Mouse (Mus musculus) G1E (cell line): ENCODE measurements around the gene Rgs12.

ENCODE experiments used
- CTCF ChIP-seq: IDR thresholded peaks from 2 replicates; pipeline ENCODE4 v1.5.1; 2012; ENCODE audit warnings: low read depth, low read length, inconsistent platforms, mixed read lengths
- GATA1 ChIP-seq: IDR thresholded peaks from 2 replicates; pipeline ENCODE4 v1.6.1; 2012; ENCODE audit warnings: borderline replicate concordance, low read length, inconsistent platforms, mixed read lengths
- GATA2 ChIP-seq: IDR thresholded peaks from 2 replicates; pipeline ENCODE4 v1.6.1; 2012; ENCODE audit warnings: low read depth, low read length, inconsistent platforms, borderline replicate concordance
- POLR2AphosphoS5 ChIP-seq: IDR thresholded peaks from 2 replicates; pipeline ENCODE4 v1.6.1; 2012; ENCODE audit warnings: low read depth, low read length, inconsistent platforms; ENCODE audit not compliant: insufficient replicate concordance
- TAL1 ChIP-seq: conservative IDR thresholded peaks from 2 replicates; pipeline ENCODE4 v1.6.1; 2012; ENCODE audit warnings: low read depth, low read length, inconsistent platforms, mixed read lengths

DNA sequence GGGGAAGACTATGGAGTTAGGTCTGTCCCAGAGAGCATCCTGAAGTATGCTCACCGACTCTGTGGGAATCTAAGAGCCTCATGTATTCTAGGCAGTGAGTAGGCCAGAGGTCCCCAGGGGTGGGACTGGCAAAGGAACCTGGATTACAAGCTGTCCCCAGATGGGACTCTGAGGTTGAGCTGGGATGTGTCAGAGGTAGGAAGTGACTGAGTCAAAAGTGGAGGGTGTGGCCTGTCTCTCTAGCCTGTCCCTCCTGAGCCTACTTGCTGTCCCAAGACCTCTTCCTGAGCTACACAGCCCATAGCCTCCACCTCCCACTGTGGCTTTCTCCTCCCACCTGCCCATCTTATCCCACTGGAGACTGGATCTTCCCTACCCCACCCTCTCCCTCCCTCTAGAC lies 109.0 kb downstream of the Rgs12 start:
- TF ChIP-seq CTCF (no peak), POLR2AphosphoS5 (no peak), TAL1 (no peak), GATA1 (no peak), GATA2 (no peak)
